Mouse (Mus musculus): ENCODE results near the gene Zfp281.

Zfp281 gene

GRCm38 (mm10) chr1:136624146-136625018, at the start of gene Zfp281:
Gene Zfp281, plus strand, starts transcription at chr1:136624901.
- peak; percentile 95 for DNase-seq

DNA sequence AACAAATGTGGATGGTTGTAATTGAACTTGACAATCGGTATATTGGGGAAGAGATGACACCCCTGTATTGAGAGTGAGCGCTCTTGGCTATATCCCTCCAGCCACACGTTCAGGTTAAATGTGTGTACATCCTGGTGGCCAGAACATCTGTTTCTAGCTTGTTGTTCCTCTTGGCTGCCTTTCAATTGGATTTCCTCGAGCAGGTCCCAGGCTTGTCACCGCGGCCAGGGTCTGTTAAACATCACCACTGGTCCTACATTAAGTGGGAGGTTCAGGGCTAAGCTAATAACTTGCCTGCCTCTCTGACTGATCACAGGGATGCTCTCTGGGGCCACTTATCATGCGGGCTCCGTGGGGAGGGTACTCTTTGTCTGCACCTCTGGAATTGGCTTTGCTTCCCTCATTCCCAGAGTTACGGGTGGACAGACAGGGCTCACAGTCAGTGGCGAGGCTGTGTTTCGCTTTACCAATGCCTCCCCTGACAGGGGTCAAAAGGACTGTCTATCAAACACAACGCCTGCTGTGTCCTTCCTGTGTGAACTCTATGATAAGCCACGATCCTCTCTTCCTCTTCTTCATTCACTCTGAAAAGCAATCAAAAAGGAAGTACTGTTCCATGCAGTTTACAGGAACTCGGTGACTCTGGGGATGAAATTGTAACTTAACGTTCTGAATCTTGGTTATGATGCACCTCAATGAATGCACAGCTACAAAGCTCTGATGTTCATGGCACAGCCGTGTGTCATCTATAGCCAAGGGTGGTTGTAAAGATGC, 46.6 kb upstream of the Zfp281 start:
- DNase-seq, result no peak

- no peak for DNase-seq
Observed at GRCm38 (mm10) chr1:136579360-136579759, 45.3 kb upstream of the Zfp281 start.

DNA sequence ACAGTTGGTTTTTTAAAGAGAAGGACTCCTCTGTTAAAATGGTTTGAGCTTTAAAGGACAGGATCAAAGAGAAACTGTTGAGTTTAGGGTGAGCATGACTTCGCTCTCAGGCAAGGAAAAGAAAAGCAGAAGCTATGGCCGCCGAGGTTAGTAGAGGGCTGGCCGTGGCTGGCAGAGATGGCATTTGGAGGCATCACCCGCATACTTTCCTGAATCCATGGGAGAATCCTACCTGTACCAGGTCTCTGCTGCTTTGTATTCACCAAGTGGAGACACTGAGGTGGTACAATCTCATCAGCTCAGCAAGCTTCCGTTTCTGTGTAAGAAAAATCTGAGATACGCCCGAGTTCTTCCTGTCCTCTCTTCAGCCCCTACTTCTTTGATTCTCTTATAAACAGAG, 44.4 kb upstream of the Zfp281 start:
- no peak for DNase-seq

GRCm38 (mm10) chr1:136581841-136582240, 42.9 kb upstream of the Zfp281 start:
- DNase-seq, result no peak

GRCm38 (mm10) chr1:136587761-136588405, 36.8 kb upstream of the Zfp281 start:
- DNase-seq, result no peak

DNA sequence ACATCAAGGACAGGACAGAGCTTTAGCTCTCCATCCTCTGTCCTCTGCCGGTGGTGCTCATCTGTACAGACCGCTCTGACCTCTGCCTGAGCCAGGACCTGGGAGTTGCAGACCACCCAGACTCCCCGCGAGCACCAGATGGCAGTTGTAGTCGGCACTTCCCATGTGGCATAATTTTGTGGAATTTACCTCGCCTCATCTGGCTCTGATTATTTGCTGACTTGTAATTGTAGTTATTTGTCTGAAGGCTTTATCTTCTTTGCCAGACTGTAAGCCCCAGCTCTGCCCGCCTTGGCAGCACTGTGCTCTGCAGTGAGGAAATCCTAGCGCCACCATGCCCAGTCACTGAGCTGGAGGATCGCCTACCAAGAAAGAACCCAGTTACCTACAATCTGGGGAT, 35.8 kb upstream of the Zfp281 start:
- DNase-seq, result no peak

DNA sequence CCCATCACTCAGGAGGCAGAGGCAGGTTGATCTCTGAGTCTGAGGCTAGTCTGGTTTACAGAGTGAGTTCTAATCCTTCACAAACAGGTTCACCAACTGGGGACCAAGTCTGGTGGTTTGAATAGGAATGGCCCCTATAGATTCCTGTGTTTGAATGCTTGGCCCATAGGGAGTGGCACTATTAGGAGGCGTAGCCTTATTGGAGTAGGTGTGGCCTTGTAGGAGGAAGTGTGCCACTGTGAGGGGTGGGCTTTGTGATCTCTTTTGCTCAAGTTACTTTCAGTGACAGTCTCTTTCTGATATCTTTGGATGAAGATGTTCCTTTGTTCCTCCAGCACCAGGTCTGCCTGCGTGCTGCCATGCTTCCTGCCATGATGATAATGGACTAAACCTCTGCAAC, 32.0 kb upstream of the Zfp281 start:
- DNase-seq, result no peak

DNA sequence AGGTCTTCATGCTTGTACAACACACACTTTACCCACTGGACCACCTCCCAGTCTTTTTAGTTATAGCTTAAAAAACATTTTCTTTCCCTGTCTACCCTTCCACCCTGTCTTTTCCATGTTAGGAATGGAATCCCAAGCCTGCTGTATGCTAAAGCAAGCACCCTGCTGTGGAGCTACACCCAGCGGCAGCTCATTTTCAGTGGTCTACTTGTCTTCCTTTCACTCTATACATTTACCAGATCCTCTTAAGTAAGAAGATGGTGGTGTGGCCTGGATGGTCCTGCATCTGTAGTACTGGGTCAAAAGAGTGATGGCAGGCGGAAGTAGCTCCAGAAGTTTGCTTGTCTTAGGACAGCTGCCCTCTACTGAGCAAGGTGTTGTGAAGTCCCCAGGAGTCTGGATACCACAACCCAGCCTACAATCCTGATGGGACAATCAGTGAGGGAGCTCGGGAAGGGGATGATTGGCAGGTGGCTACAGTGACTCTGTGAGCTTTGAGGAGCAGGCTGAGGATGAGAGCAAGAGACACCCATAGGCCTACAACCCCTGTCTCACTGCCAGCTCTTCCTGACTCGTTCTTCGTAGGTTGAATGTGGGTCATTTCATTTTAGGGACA, 30.4 kb upstream of the Zfp281 start:
- no peak for DNase-seq

- DNase-seq, result no peak
Observed at GRCm38 (mm10) chr1:136596821-136597220, 27.9 kb upstream of the Zfp281 start.

DNA sequence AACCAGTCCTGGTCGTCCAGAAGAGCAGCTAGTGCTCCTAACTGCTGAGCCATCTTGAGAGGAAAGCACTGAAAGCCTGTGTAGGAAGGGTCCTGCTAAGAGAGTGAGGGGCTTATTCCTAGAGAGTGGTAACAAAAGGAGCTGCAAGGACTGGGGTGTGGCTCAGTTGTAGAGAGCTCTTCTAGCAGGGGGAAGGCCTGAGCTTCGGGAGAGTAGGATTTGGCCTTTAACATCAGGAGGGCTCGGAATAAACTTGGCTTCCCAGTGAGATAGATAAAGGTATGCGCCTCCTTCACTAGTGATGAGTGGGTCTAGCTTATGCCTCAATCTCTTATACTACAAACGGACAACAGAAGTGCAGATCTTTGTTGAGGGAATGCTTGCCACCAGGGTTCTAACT, 26.4 kb upstream of the Zfp281 start:
- no peak for DNase-seq

GRCm38 (mm10) chr1:136600067-136600466, 24.6 kb upstream of the Zfp281 start:
- DNase-seq, result no peak

- no peak for DNase-seq
Observed at GRCm38 (mm10) chr1:136600647-136601345, 23.9 kb upstream of the Zfp281 start.

DNA sequence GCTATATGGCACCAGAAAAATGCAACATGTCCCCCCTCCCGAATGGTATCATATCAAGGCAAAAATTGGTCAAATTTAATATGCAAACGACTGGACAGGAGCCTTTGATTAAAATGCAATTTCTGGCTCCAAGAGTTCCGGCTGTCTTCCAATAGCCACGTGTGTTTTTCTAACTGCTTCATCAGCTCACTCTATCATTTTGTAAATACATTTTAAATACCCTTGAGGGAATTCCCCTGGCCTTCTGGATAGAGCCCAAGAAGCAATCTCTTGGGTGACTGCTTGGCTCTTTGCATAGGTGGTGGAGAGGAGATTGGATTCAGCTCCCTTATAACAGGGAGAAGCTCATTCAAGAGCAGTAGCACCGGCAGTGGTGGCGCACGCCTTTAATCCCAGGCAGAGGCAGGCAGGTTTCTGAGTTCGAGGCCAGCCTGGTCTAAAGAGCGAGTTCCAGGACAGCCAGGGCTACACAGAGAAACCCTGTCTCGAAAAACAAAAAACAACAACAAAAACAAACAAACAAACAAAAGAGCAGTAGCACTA, 23.3 kb upstream of the Zfp281 start:
- DNase-seq, result no peak

DNA sequence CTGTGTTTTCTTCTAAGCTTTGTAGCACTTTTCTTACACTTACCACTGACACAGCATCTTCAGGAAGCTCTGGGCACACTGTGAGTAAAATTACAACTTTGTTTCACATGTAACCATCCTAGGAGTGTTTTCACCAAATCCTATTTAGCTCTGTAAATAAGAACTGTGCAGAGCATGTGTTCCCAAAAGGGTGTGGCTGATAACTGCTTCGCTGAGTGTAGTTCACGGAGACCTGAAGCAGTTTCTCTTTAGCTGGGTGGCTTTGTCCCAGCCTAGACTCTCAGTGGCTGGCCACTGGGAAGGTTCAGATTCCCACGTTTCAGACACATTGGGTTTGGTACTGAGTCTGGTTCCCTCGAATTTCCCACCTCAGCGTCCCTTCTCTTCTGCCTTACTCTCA, 22.4 kb upstream of the Zfp281 start:
- no peak for DNase-seq

DNA sequence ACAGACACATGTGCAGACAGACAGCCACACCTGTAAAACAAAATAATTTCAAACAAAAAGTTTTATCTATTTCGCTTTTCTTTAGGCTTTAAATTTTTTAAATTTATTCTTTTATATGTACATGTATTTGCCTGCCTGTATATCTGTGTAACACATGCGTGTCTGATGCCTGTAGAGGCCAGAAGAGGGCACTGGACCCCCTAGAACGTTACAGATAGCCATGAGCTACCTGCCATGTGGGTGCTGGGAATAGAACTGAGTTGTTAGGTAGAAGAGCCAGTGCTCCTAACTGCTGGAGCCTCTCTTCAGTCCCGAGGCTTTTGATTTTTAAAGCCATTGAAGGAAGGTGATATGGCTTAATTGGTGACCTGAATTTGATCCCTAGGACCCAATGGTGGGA, 20.5 kb upstream of the Zfp281 start:
- no peak for DNase-seq

- DNase-seq, result no peak
Observed at GRCm38 (mm10) chr1:136605790-136606189, 18.9 kb upstream of the Zfp281 start.

GRCm38 (mm10) chr1:136606278-136606677, 18.4 kb upstream of the Zfp281 start:
- no peak for DNase-seq

DNA sequence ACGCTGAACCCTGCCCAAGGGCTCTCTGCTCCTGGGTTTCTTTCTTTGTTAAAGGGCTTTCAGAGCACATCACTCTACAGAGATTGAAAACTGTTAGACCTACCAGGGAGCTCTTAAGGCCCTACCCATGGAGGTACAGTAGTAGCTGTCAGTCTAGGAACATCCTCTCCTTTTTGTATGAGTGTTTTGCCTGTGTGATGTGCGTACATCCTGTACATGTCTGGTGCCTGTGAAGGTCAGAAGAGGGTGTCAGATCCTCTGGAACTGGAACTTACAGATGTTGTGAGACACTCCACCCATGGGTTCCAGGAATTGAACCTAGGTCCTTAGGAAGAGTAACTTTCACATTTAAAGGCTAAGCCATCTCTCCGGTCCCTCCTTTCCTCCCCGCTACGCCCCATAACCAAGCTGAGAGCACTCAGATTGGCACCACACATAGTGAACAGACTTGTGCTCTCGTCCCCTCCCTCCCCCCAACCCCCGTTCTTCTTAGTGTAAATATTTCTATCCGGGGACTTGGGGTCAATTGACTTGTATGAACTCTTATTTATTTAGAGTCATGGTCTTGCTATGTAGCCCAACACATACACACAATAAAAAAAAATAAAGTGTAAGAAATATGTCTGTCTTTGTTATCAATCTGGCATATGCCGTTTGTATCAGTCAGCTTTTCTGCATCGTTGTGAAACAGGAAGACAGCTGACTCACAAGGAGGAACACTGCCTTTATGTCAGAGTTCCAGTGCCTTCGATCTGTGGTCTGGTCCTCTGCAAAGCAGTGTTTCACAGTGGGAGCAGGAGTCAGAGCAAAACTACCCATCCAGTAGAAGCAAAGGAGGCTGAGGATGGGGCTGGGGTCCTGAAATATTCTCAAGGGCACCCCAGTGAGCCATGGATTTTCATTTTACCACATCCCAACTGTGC, 16.1 kb upstream of the Zfp281 start:
- no peak for DNase-seq

DNA sequence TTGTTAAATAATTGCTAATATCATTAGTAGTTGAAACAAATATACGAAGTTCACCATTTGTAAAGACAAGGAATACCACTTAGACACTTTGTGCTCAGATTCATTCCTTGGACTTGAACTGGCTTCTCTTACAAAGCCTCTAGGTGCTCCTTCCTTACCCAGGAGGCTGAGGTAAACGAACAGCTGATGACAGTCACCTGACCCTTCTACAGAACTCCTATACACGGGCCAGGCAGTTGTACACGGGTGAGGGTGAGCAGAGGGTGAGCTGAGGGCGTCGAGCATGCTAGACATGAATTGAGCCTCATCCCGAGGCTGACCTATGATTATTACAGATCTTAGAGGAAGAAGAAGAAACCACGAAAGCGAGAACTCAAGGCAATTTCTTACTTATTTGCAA, 12.9 kb upstream of the Zfp281 start:
- DNase-seq, result no peak

- no peak for DNase-seq
Observed at GRCm38 (mm10) chr1:136613300-136613751, 11.4 kb upstream of the Zfp281 start.

Data from right cerebral cortex, postnatal 14 days (tissue).